Mouse (Mus musculus) C2C12 (cell line): ENCODE results near the gene Tm2d3.

Source experiments
- CEBPB ChIP-seq: IDR thresholded peaks from one replicate; pipeline ENCODE4 v1.6.1; 2011; ENCODE audit warnings: low read depth, mild to moderate bottlenecking, control low read depth, moderate library complexity
- CTCF ChIP-seq: IDR thresholded peaks from one replicate; pipeline ENCODE4 v1.5.1; 2011; ENCODE audit not compliant: control insufficient read depth, insufficient read depth, insufficient read length
- MAX ChIP-seq: IDR thresholded peaks from one replicate; pipeline ENCODE4 v1.6.1; 2011; ENCODE audit warnings: mild to moderate bottlenecking, control low read depth
- MYOD1 ChIP-seq: IDR thresholded peaks from one replicate; pipeline ENCODE4 v1.6.1; 2011; ENCODE audit warnings: low read depth; ENCODE audit not compliant: control insufficient read depth, insufficient read length
- MYOG ChIP-seq: IDR thresholded peaks from one replicate; pipeline ENCODE4 v1.6.1; 2011; ENCODE audit not compliant: control insufficient read depth, insufficient read length; ENCODE audit errors: extremely low read depth
- USF1 ChIP-seq: IDR thresholded peaks from one replicate; pipeline ENCODE4 v1.6.1; 2011; ENCODE audit warnings: low read depth, mild to moderate bottlenecking, control low read depth, moderate library complexity

- TF ChIP-seq CTCF (no peak), USF1 (no peak), MYOD1 (no peak), MAX (no peak), CEBPB (no peak), MYOG (no peak)
These were observed 40.3 kb upstream of the Tm2d3 start for GRCm38 (mm10) chr7:65650662-65651061.
